Mouse (Mus musculus) NIH3T3 (cell line): ENCODE results near the gene Mss51.

Experiments
- DNase-seq: peaks from one replicate; pipeline ENCODE4 v3.0.0-alpha.2; 2012; ENCODE audit warnings: low read depth

Gene Mss51

DNA sequence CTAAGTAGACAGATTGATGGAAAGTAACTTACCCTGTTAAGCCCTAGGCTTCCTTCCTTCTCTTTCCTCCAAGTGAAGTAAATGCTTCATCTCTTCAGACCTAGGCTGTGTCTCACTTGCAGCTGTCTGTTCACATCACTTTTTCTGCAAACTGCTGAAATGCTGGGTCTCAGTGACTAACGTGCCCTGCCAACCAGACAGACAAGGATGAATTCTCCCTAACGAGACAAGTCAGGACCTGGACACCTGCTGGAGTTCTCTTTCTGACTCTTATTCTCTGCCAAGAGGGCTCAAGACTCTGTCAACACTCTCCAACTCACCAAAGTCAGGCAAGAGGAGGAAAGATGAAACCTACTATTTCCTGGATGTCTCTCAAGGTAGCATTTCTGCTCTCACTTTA is at the start of gene Mss51:
TSS of gene Mss51 (minus strand) at position 299 of the 400 bp plus-strand sequence.
- DNase-seq: no peak

DNA sequence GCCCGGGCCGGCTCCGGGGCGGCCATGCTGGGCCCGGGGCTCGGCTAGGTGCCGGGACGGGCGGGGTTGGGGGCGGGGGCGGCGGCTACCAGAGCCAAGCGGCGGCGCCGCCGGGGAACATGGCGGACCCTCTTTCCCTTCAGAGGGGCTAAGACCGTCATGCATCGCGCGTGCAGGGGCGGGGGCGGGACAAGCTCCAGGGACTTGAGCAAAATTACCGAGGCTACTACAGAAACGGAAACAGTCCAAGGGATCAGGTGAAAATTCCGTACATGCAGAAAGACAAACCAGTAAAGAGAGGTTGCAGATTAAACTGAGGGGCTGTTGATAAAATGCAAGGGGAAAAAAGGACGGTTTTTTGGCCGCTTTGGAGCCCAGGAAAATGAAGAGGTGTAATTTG is 49.7 kb upstream of the Mss51 start, which contains the start of gene Ppp3cb:
TSS of gene Ppp3cb (minus strand) at position 159 of the 400 bp plus-strand sequence.
- DNase-seq: peak; percentile 94

DNA sequence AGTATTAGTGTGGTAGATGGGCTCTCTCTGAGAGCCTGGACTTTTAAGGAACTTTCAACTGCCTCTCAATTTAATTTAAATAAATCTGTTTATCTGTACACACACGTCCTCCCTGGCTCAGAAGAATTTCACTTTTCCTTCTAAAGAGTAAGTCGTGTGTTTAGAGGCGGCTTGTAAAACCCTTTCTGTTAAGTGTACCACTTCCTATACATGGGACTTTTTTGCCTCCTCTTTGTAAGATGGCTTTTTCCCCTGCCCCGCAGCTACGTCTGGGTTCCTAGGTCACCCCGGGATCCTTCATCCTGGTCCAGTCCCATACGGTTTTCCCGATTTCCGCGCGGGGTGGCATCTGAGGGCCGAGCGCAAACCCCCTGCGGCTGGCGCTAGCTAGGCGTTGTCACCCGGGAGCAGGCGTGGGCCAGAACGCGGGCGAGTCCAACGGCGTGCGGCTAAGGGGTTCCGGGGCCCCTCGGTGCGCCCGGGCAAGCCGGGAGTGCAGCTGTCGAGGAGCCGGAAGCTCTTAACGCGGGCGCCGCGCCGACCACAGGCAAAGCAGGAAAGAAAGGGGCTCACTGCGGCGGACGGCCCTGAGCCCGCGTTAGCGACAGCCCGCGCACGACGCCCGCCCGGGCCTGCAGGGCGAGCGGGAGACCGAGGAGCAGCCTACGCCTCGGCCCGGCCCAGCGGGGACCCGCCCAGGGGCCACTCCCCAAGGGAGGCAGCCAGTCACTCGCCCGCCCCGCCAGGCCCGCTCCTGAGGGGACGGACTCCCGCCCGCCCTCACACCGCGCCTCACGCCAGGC is 49.0 kb upstream of the Mss51 start:
- DNase-seq: peak; percentile 85

DNA sequence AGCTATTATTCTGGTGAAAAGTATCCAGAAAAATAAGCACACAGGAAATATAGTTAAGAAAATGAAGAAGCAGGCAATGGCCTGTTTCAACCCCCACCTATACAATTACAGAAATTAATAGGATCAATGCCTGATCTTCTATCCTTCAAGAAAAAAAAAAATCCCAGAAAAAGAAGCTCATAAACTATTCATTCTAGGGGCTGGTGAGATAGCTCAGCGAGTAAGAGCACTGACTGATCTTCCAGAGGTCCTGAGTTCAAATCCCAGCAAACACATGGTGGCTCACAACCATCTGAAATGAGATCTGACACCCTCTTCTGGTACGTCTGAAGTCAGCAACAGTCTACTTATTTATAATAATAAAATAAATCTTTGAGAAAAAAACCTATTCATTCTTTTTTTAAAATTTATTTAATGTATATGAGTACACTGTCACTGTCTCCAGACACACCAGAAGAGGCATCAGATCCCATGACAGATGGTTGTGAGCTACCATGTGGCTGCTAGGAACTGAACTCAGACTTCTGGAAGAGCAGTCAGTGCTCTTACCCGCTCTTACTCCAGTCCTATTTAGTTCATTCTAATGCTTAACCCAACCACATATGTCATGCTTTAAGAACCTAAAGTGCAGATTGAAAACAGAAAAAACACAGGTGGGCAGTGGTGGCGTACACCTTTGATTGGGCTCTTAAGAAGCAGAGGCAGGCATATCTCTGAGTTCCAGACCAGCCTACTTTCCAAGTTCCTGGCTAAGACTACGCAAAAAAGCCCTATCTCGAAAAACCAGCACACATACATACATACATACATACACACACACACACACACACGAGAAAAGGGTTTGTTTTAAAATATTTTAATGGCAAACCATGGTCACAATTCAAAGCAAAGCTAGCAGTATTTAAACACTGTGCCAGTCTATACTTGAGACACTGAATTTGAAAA is 48.0 kb upstream of the Mss51 start:
- DNase-seq: no peak

DNA sequence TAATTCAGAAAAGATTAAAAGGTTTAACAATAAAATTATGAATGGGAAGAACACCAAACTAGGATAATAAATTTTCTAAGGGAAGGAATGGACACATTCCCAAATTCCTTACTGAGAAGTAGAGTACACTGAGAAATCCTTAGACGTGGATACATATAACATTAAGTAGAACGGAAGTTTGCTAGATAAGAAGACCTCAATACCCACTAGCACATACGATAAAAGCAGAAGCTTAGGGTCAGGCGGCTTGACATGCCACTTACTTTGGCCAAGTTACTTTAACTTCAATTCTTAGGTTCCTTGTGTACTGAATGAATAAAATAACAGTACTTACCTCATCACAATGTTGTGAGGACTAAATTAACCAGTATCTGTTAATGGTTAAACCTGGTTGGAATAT is 32.9 kb upstream of the Mss51 start:
- no peak for DNase-seq

DNA sequence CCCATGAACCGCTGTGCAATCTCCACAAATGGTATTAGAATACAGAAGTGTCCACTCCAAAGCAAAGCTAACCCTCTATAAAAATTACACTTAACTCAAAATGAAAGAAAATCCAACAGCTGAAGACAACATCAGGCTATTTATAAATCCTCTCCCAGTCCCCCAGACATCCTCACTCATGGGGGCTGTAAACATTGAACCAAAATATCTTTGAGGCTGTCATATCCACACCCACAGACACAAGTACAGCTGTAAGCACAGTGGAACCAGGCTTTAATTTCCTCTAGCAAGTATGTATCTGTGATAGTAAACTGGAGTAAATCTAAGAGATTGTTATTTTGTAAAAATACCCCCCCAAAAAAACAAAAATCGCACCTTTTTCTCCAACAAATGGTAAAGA is 23.5 kb upstream of the Mss51 start:
- no peak for DNase-seq

DNA sequence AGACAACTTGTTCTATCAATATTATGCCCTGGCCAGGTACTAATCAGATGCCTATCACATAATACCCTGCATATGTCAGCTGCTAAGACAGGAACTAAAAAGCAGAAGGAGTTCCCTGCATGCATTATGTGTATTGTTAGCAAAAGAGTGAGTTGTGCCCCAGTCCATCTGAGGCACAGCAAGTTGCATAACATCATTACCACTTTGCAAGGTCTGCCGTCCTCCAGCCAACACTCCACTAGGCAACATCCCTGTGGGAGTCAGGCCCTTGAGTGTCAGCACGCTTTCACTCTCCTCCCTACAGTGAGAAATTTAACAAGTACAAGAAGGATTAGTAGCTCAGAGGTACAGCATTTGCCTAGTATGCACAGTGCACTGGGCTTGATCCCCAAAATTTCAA is 11.7 kb upstream of the Mss51 start:
- no peak for DNase-seq

DNA sequence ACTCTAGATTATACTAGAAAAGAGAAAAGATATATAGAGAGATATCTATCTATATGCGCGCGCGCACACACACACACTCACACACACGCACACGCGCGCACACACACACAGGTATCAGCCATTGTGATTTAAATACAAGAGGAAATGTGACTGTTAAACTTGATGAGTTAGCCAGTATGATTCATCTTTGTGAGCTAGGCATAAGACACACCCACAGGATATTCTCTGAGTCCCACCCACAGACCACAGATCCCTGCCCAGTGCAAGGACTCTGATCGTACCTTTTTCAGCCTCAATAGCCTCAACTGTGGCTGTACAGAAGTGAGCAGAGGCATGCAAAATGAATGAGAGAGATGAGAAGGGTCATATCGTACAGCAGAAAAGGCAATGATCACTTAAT is 6.3 kb upstream of the Mss51 start:
- DNase-seq: peak; percentile 3

DNA sequence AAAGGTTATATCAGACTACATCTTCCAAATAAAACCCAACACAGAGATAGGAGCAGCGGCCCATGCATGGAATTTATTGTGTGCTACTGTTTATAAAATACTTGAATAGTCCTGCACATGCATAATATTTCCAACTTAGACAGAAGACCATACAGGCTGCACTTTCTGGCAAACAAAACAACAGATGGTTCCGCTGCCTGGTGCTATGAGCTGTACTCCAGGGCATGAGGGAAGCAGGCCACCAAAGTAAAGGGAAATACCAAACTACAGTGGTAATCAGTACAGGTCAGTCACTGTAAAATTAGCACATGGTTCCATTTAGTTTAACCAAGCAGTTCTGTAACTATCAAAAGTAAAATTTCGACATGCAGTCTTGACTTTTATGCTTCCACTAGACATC is 3.3 kb upstream of the Mss51 start:
- DNase-seq: peak; percentile 13

DNA sequence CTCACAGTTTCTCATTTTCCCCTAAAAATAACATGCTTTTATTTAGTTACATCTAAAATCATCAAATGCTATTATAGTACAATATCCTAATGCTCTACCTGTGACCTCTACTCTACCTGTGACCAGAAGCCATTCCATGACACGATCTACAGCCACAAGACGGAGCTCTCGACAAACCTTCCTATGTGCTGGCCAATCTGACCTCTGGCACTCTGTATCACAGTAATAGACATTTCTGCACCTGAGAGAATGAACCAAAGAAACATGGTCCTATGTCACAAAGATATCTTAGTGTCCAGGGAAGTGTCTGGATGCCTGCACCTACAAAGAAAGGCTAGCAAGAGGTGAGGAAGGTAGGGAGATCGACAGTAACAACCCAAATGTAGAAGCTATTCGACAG is 10.7 kb downstream of the Mss51 start:
- DNase-seq: no peak

DNA sequence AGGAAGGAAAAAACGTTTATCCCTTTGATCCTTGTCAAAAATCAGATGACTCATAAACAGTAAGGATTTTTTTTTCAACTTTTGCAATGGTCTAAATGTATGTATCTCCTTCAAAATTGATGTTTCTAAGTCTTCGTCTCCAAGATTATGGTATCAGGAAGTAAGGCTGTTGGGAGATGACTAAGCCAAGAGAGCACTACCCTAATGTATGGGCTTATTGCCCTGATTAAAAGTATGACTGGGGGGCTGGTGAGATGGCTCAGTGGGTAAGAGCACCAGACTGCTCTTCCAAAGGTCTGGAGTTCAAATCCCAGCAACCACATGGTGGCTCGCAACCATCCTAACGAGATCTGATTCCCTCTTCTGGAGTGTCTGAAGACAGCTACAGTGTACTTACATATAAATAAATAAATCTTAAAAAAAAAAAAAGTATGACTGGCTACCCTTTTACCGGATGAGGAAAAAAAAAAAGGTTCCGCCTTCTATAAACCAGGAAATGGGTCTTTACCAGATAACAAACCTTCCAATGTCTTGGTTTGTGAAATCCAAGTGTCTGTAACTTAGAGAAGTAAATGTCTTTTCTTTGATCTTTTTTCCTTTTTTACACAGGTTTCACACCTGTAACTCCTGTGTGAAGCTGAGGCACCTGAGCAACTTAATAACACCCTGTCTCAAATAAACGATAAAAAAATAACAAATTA is 14.5 kb downstream of the Mss51 start:
- no peak for DNase-seq

DNA sequence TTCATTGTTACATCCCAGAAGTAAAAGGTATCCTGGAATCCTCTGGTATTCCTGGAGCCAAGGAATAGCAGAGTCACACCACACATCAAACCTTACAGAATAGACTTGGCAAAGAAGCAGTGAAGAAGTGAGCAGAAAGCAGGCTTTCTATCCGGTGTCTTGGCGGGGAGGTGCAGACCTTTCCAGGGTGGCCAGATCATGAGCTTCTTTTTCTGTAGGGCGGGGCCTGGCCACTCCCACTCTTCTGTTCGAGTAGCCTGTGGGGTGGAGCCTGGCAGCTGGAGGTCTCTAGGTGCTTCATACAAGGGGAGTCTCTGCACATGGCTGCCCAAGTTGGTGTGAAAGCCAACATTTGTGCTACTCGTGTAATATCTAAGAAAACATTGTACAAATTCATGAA is 15.5 kb downstream of the Mss51 start:
- DNase-seq: no peak

DNA sequence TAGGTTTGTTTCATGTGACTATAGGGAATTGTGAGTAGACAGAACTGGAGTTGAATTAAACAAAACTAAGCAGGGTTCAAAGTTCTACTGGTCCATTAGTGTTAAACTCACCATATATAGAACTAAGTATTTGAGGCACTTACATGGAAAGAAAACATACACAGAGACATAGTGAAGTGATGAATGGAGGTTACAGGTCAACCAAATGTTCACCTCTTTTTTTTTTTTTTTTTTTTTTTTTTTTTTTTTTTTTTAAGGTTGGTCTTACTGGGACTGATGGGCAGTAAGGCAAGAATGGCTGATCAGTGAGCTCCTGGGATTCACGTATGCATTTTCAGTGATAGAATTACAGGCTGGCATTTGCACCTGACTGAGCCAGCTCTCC is 16.5 kb downstream of the Mss51 start:
- DNase-seq: no peak

DNA sequence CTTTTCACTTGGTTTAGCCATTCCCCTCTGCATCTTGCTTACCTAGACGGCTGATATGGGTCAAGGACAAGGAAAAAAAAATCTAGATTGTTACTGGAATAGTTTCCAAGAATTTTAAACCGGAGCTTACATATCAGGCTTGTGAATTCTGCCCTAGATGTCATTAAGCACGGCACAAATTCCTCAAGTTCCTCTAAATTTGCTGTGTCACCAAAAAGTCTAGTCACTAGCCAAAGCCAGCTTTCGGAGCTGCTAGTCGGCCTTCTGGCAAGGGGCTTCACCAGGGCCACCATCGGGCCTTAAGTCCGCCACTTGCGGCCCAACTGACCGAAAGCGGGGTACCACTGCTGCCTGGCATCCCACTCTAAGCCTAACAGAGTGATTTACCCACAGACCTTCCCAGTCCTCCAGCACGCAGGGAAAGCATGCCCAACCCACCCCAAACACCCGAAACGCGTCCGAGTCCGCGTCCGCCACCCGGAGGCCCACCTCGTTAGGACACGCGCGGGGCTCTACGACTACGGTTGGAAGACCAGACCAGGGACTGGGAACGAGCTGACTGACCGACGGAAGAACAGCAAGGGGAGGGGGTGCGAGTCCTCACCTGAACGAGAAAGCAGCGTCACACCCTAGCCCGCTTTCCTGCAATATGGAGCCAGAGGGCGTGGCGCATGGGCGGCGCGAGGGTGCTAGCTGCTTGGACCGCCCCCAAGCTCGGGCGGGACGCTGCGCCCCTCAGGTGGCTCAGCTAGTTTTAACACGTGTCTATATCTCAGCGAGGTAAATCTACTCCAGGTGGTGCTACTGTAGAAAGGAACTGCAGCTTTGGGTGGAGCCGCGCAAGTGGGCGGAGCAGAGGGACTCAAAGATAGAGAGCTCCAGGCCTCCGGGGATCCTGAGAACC is 17.2 kb downstream of the Mss51 start, which contains the start of gene Anxa7:
TSS of gene Anxa7 (minus strand) at position 843 of the 904 bp plus-strand sequence.
- DNase-seq: peak; percentile 73

DNA sequence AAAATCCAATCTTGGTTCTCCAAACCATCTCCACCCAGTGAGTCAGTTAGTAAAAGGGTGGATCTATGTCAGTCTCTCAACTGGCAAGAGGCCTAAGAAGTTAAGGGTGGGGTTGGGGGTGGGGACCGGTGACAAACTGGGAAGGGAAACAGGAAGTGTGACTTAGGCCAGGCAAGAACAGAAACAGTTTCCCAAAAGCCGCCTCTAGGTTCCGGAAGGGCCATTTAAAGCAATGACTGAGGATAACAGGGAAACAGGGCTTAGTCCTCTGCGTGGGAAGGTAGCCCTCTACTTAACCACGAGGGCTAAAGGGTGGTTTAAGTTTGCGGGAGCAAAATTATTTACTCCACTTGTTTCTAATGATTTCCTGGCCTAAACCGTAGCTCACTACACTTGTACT is 17.9 kb downstream of the Mss51 start:
- DNase-seq: peak; percentile 72

DNA sequence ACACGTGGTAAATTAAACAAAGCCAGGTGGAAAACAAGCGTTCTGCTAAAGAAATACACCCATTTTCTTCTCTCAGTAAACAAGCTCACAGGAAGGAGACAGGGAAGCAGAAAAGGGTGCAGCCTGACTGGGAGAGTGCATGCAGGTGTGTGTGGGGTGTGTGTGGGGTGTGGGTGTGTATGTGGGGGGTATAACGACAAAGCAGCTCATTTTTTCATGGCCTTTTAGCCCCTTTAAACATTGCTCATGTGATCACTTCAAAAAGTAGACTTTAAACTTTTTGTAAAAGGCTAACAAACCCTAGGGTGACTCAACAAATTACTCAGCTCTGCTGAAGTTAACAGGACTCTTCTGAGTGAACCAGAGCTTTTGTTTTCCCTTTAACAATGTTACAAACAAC is 18.3 kb downstream of the Mss51 start:
- no peak for DNase-seq

DNA sequence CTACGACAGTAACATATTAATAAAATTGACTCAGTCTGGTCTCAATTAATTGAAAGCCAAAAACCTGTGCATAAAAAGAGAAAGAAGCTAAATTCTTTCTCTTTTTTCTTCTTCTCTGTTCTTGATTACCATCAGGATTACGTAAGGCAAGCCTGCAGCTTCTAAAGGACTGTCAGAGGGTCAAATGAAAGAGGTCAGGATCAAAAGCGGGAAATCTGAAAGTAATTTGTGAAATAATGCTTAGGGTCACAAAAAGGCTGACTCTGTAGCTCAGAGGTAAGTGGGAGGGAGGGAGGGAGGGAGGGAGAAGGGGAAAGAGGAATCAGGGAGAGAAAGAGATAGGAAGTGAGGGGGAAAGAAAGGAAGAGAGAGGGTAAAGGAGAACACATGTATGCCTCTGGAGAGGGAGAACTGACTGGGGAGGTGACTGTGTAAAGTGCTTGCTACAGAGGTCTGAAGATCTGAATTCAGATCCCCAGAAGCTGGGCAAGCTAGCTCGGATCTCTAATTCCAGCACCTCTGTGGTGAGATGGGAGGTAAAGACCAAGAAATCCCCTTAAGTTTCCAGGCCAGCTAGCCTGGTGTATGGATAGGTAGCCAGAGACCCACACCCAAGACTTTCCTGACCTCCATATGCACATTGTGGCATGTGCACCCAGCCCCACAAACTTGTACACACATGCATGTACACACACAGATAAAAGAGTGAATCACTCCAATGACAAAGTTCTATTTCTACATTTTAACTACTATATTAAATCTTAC is 19.3 kb downstream of the Mss51 start:
- DNase-seq: peak; percentile 19

DNA sequence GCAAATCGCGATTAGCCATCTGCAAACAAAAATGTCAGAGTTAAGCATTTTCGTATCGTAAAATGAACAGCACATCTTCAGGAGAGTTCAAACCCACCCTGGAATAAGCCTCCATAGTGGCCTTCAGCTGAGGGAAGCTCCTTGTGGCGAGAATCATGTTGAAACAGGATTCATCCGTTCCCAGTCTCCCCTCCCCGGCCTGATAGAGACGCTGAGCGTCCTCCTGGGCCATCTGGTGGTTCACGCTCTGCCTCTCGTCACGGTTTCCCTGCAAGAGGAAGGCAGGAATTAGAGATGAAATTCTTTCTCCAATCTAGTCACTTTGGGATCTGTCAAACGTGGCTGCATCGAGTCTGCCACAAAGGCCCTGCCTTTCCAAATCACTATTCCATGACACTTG is 36.5 kb downstream of the Mss51 start:
- no peak for DNase-seq

DNA sequence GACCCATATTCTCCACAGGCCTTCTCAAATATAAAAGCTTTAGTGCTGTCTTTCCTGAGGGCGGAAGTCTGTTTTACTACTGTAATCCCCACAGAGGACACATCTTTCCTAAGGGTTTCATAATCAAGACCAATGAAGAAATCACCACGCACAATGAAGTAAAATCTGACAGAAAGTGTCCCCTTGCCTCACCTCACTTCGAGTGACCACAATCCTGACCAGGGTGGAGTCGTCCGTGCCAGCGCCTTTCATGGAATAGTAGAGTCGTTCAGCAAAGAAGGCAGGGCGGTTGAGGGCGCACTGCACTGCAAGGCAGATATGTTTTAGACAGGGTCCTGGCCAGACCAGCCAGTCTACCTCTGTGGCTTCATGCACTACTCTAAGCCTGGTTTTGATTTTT is 38.3 kb downstream of the Mss51 start:
- no peak for DNase-seq

DNA sequence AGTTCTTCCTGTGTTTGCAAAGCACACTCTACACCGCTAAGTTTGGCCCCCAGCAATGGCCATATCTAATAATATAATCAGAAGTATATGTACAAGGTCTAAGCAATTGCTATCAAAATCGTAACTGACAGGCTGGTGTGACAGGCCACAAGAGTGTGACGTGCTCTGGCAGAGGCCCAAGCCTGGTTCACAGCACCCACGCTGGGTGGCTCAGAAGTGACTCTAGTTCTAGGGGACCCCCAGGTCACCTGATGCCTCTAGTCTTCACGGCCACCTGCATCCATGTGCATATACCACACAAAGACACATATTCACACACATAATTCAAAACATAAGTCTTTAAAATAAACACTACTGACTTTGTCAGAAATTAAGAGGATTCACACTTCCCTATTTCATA is 43.8 kb downstream of the Mss51 start:
- no peak for DNase-seq
